Mouse (Mus musculus): ENCODE results near the gene Ap4b1. TPM values are rescaled to one million over a fixed set of nuclear protein-coding genes. Genes with fewer than 3 reads are reported as not detected.

Ap4b1 gene
- total RNA-seq (2014; rRNA removed) (22.1 and 23.4 TPM in 2 replicates), polyA plus RNA-seq (2012; rRNA removed) (9.3 and 10.7 TPM in 2 replicates)

DNA sequence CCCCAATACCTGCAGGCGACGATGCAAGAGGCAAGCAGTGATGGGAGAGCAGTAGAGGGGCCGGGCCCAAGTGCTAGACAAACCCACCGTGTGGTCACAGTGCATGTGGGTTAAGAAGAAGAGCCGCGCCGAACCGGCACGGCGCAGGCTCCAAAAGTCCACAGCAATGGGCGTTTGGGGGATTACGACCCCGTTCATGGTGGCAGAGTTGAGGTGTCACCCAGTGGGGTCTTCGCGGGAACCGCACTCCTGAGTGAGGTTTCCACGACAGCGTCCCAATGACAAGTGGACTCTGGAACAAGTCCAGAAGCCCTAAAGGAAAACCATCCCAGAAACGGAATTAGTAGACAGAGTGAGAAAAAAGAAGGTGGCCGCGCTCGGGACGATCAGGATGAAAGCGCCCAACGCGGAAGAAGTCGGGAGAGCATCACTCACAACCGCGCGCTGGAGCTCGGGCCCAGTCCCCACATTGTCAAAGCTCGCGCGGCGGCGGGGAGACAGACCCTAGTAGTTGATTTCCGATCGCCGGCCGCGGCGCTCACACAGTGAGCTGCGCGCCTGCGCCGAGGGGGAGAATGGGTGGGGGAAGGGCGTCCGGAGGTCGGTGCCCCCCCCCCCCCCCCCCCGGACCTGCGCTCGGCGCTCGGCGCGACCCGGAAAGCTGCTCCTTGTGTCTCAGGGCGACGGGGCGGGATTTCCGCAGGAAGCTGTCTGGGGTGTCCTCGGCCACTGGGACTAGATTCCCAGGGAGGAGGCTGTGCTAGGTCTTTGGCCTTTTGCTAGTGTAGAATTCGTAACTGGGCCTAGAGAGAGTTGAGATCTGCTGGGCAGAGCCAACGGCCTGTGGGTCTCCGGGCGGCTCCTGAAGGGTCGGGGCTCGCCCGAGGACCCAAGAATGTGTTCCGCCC is at the start of gene Ap4b1, which contains the start of the genes Dclre1b and Gm43064:
Gene Ap4b1 (plus strand): TSS at position 630 of the 908 bp plus-strand sequence.
Gene Dclre1b (minus strand): TSS at position 554 of the 908 bp plus-strand sequence.
Gene Gm43064 (plus strand): TSS at position 683 of the 908 bp plus-strand sequence.
- DNase-seq (ENCODE audit: extremely low read depth, low read depth, low spot score) = peak; percentile 90
- Histone ChIP-seq H3K36me3 (ENCODE audit: control insufficient read depth, insufficient read depth, low read length) (peaks cover 19% of the 10 kb centered on the region; the same call in 1 of the 2 replicates), H3K4me3 (ENCODE audit: insufficient read depth, low read depth, low read length) (peak within 1 kb of the TSS; percentile 86), H3K27ac (replicated peaks; ENCODE audit: insufficient read depth, low read depth, low read length) (peak within 1 kb of the TSS; percentile 92), H3K79me2 (ENCODE audit: control insufficient read depth, insufficient read depth, low read length) (no peaks in the 10 kb centered on the region; the same call in 1 of the 2 replicates), H3K4me1 (ENCODE audit: control insufficient read depth, insufficient read depth, low read length) (no peaks in the 10 kb centered on the region; the same call in 1 of the 2 replicates), H3K27me3 (ENCODE audit: control insufficient read depth, insufficient read depth, low read length) (no peaks in the 10 kb centered on the region), H3K9ac (ENCODE audit: low read depth, low read length) (peak within 1 kb of the TSS; percentile 86)
- TF ChIP-seq POLR2A (IDR thresholded peaks at IDR 0.05; ENCODE audit: extremely low read depth, insufficient read depth, low read length) (peak; percentile 78; the same call in 1 of the 2 replicates), CTCF (IDR thresholded peaks at IDR 0.05; ENCODE audit: low read depth, low read length) (no peak)
- WGBS = under 1% methylated on average over 66 of the region's 70 CpGs

GRCm38 (mm10) chr3:103766789-103767188 is 42.5 kb upstream of the Ap4b1 start:
- Histone ChIP-seq H3K27ac (replicated peaks; ENCODE audit: insufficient read depth, low read depth, low read length) (no peak overlapping the region), H3K79me2 (ENCODE audit: control insufficient read depth, insufficient read depth, low read length) (peaks cover 9% of the 10 kb centered on the region; the same call in 1 of the 2 replicates), H3K9ac (ENCODE audit: low read depth, low read length) (no peak overlapping the region), H3K36me3 (ENCODE audit: control insufficient read depth, insufficient read depth, low read length) (peaks cover 38% of the 10 kb centered on the region), H3K27me3 (ENCODE audit: control insufficient read depth, insufficient read depth, low read length) (no peaks in the 10 kb centered on the region), H3K4me1 (ENCODE audit: control insufficient read depth, insufficient read depth, low read length) (peaks cover 4% of the 10 kb centered on the region; the same call in 1 of the 2 replicates), H3K4me3 (ENCODE audit: insufficient read depth, low read depth, low read length) (no peak overlapping the region)
- no peak for DNase-seq (ENCODE audit: extremely low read depth, low read depth, low spot score)
- no peak for TF ChIP-seq POLR2A (IDR thresholded peaks at IDR 0.05; ENCODE audit: extremely low read depth, insufficient read depth, low read length)
- TF ChIP-seq CTCF (IDR thresholded peaks at IDR 0.05; ENCODE audit: low read depth, low read length) = no peak
- 83% methylated on average over 3 of the region's 3 CpGs for whole genome bisulfite sequencing

DNA sequence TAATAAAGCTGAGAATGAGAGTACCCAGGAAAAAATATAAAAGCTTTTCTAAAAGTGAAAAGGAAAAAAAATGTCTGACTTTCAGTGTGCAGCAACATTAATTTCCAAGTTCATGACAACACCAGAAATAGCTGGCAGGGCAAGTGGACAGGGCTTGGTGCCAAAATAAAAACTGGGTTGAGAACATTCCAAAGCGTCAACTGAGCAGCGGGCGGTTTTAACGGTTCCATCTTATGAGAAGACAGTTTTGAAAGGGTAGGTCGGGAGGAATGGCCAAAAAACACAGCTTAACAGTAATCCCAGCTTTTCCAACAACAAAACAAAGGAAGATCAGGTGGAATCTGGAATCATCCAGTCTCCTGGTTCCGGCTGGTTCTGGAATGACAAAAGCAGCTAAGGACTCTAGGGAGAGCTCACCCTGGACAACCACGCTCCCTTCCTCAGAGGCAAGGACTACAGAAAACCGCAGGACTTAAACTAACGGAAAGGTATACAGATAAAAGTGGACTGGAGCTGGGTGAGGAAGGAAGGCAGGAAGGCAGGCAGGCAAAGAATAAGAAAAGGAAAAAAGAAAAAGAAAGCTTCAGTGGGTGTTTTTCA is 37.7 kb upstream of the Ap4b1 start:
- WGBS = 23% methylated on average over 9 of the region's 9 CpGs
- peaks cover 17% of the 10 kb centered on the region; the same call in 1 of the 2 replicates for H3K79me2 ChIP-seq (ENCODE audit: control insufficient read depth, insufficient read depth, low read length)
- no peak overlapping the region for H3K4me3 ChIP-seq (ENCODE audit: insufficient read depth, low read depth, low read length)
- H3K4me1 ChIP-seq (ENCODE audit: control insufficient read depth, insufficient read depth, low read length) = peaks cover 9% of the 10 kb centered on the region
- peaks cover 16% of the 10 kb centered on the region for H3K36me3 ChIP-seq (ENCODE audit: control insufficient read depth, insufficient read depth, low read length)
- H3K27ac ChIP-seq (replicated peaks; ENCODE audit: insufficient read depth, low read depth, low read length) = peak overlapping the region; percentile 12
- H3K9ac ChIP-seq (ENCODE audit: low read depth, low read length) = no peak overlapping the region
- peak; percentile 79 for DNase-seq (ENCODE audit: extremely low read depth, low read depth, low spot score)
- TF ChIP-seq POLR2A (IDR thresholded peaks at IDR 0.05; ENCODE audit: extremely low read depth, insufficient read depth, low read length) (no peak), CTCF (IDR thresholded peaks at IDR 0.05; ENCODE audit: low read depth, low read length) (no peak)
- no peaks in the 10 kb centered on the region for H3K27me3 ChIP-seq (ENCODE audit: control insufficient read depth, insufficient read depth, low read length)

DNA sequence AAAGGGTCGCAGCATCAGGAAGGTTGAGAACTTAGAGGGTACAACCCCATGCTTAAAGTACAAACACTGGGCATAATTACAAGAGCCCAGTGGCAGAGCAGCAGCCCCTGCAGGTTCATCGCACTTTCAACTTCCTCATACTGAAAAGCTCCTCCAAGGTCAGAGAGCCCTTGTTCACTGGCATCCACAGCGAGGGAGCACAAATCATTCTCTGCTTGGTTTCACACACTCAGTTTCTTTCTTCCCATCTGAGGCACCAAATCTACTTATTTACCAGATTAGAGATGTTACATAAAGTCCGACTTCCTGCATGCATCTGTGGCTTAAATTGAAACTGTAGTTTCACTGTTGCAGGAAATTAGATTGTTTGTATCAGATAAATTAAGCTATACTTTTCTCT is 36.5 kb upstream of the Ap4b1 start:
- Histone ChIP-seq H3K27me3 (ENCODE audit: control insufficient read depth, insufficient read depth, low read length) (no peaks in the 10 kb centered on the region), H3K27ac (replicated peaks; ENCODE audit: insufficient read depth, low read depth, low read length) (0 out of 2 replicates have a peak overlapping the region, but pooled peaks have one; percentile 10), H3K79me2 (ENCODE audit: control insufficient read depth, insufficient read depth, low read length) (peaks cover 24% of the 10 kb centered on the region), H3K4me1 (ENCODE audit: control insufficient read depth, insufficient read depth, low read length) (peaks cover 9% of the 10 kb centered on the region), H3K4me3 (ENCODE audit: insufficient read depth, low read depth, low read length) (no peak overlapping the region), H3K36me3 (ENCODE audit: control insufficient read depth, insufficient read depth, low read length) (peaks cover 19% of the 10 kb centered on the region), H3K9ac (ENCODE audit: low read depth, low read length) (no peak overlapping the region)
- 74% methylated on average over 4 of the region's 4 CpGs for WGBS
- TF ChIP-seq CTCF (IDR thresholded peaks at IDR 0.05; ENCODE audit: low read depth, low read length) (no peak), POLR2A (IDR thresholded peaks at IDR 0.05; ENCODE audit: extremely low read depth, insufficient read depth, low read length) (no peak)
- no peak for DNase-seq (ENCODE audit: extremely low read depth, low read depth, low spot score)

DNA sequence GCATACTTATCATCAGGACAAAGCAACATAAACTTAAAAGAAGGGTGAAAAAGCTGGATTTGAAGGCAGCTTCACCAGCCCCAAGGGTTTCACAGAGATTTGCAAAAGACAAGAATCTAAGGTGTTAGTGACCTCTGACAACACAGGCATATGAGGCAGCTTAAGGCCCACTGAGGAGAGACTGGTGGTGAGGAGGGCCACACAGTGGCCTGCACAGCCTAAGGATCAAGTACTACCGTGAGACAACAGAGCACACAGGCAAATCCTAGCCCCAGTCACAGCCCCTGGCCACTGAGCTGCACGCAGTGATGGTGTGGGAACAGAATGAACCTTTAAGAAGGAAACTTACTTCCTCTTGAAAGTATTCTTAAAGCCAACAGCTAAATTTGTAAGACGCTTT is 35.8 kb upstream of the Ap4b1 start:
- peaks cover 16% of the 10 kb centered on the region for H3K36me3 ChIP-seq (ENCODE audit: control insufficient read depth, insufficient read depth, low read length)
- H3K27ac ChIP-seq (replicated peaks; ENCODE audit: insufficient read depth, low read depth, low read length) = peak overlapping the region; percentile 77
- 70% methylated on average over 3 of the region's 3 CpGs for WGBS

More for the DNA sequence above, 35.8 kb upstream of the Ap4b1 start:
- no peak for TF ChIP-seq CTCF (IDR thresholded peaks at IDR 0.05; ENCODE audit: low read depth, low read length)
- no peak for TF ChIP-seq POLR2A (IDR thresholded peaks at IDR 0.05; ENCODE audit: extremely low read depth, insufficient read depth, low read length)
- Histone ChIP-seq H3K27me3 (ENCODE audit: control insufficient read depth, insufficient read depth, low read length) (no peaks in the 10 kb centered on the region), H3K9ac (ENCODE audit: low read depth, low read length) (no peak overlapping the region), H3K4me1 (ENCODE audit: control insufficient read depth, insufficient read depth, low read length) (peaks cover 9% of the 10 kb centered on the region), H3K79me2 (ENCODE audit: control insufficient read depth, insufficient read depth, low read length) (peaks cover 25% of the 10 kb centered on the region), H3K4me3 (ENCODE audit: insufficient read depth, low read depth, low read length) (no peak overlapping the region)
- DNase-seq (ENCODE audit: extremely low read depth, low read depth, low spot score) = no peak

Measured in liver, adult 2 months (tissue).